Mouse (Mus musculus) heart, embryonic 14.5 days (tissue): ENCODE data around the gene Pakap. TPM values are rescaled to one million over a fixed set of nuclear protein-coding genes. Genes with fewer than 3 reads are reported as not detected.
A peak's percentile ranks its signal among the peaks of the same experiment; 100 is the strongest.

Experiments used
- ATAC-seq: fragments of 200-750 bp; cut with Nextera tagmentation; 2 replicates; pipeline ENCODE4 v1.8.0; 2017; ENCODE audit warnings: low read depth, moderate TSS enrichment; ENCODE audit not compliant: insufficient number of reproducible peaks, insufficient read depth, low FRiP score
- H3K27ac ChIP-seq, 2 experiments: fragments of 200-500 bp in 1 of 2; fragments of 300-500 bp in 1 of 2; sonication (generic) in 1 of 2; replicated peaks in 1 of 2; 2 replicates each; pipeline ENCODE4 v1.5.1; 2012 to 2014; ENCODE audit warnings: low read depth in 2 of 2, low read length in 2 of 2, control low read depth in 1 of 2, mild to moderate bottlenecking in 1 of 2, mixed read lengths in 1 of 2; ENCODE audit not compliant: control insufficient read depth in 1 of 2, insufficient read depth in 1 of 2
- H3K27me3 ChIP-seq: fragments of 300-500 bp; sonication (generic); 2 replicates; pipeline ENCODE4 v1.6.1; 2014; ENCODE audit warnings: mild to moderate bottlenecking, low read length, control low read depth; ENCODE audit not compliant: control insufficient read depth, insufficient read depth
- H3K36me3 ChIP-seq: fragments of 300-500 bp; sonication (generic); 2 replicates; pipeline ENCODE4 v1.6.1; 2014; ENCODE audit warnings: mild to moderate bottlenecking, control low read depth, low read length, mixed read lengths; ENCODE audit not compliant: control insufficient read depth, insufficient read depth
- H3K4me1 ChIP-seq, 2 experiments: fragments of 200-500 bp in 1 of 2; fragments of 300-500 bp in 1 of 2; sonication (generic) in 1 of 2; 2 replicates each; pipeline ENCODE4 v1.6.1; 2012 to 2014; ENCODE audit warnings: low read length in 2 of 2, control low read depth in 1 of 2, mixed read lengths in 1 of 2; ENCODE audit not compliant: control insufficient read depth in 2 of 2, insufficient read depth in 2 of 2
- H3K4me2 ChIP-seq: fragments of 300-500 bp; sonication (generic); 2 replicates; pipeline ENCODE4 v1.6.1; 2014; ENCODE audit warnings: mild to moderate bottlenecking, low read length
- H3K4me3 ChIP-seq, 2 experiments: fragments of 200-500 bp in 1 of 2; fragments of 300-500 bp in 1 of 2; sonication (generic) in 1 of 2; 2 replicates each; pipeline ENCODE4 v1.5.1; 2012 to 2014; ENCODE audit warnings: low read length in 2 of 2, mild to moderate bottlenecking in 2 of 2, control low read depth in 1 of 2, low read depth in 1 of 2, moderate library complexity in 1 of 2; ENCODE audit not compliant: control insufficient read depth in 1 of 2, insufficient read depth in 1 of 2
- H3K9ac ChIP-seq: fragments of 300-500 bp; sonication (generic); 2 replicates; pipeline ENCODE4 v1.6.1; 2014; ENCODE audit warnings: mild to moderate bottlenecking, low read length
- H3K9me3 ChIP-seq: fragments of 300-500 bp; sonication (generic); 2 replicates; pipeline ENCODE4 v1.6.1; 2016; ENCODE audit warnings: low read length, control low read depth; ENCODE audit not compliant: control insufficient read depth
- WGBS: fragments of 180-500 bp; shearing (Covaris S2); extraction: QIAGEN DNeasy Blood & Tissue Kit; methylation state at CpG from one replicate; pipeline ENCODE4 v1.1.7; 2014; 5-methylcytosine and 5-hydroxymethylcytosine counted together
- polyA plus RNA-seq: library from polyadenylated mRNA; unstranded; fragments of >200 nt; fragmentation: Nextera tagmentation; extraction: Ambion mirVana; gene quantifications from 2 replicates; pipeline ENCODE4 v1.2.1, GENCODE M21; 2014

The Pakap gene
- polyA plus RNA-seq, 1 experiment from 2014 or later, result 59.6 TPM

GRCm38 (mm10) chr4:57681511-57681910, 113.5 kb downstream of the Pakap start:
- peaks cover 28% of the 10 kb centered on the region for H3K36me3 ChIP-seq
- H3K9ac ChIP-seq, result no peak overlapping the region
- ATAC-seq, result no peak
- peaks cover 14 to 44% of the 10 kb centered on the region in 2 experiments for H3K4me1 ChIP-seq
- H3K4me3 ChIP-seq, result no peak overlapping the region
- no peaks in the 10 kb centered on the region for H3K27me3 ChIP-seq
- no peak overlapping the region for H3K4me2 ChIP-seq
- H3K27ac ChIP-seq, result 0 out of 4 replicates have a peak overlapping the region, but pooled peaks of 1 of the 2 experiments have one; percentile 4
- no peaks in the 10 kb centered on the region for H3K9me3 ChIP-seq
- WGBS, result 71% methylated on average over 12 of the region's 12 CpGs

- ATAC-seq, result no peak
- Histone ChIP-seq H3K36me3 (peaks cover 28% of the 10 kb centered on the region), H3K4me1 (peaks cover 14 to 44% of the 10 kb centered on the region in 2 experiments), H3K4me2 (no peak overlapping the region), H3K9ac (no peak overlapping the region), H3K4me3 (no peak overlapping the region), H3K27ac (peak overlapping the region in 1 of 2 experiments; percentile 35; a peak in 1 of 4 replicates), H3K27me3 (no peaks in the 10 kb centered on the region), H3K9me3 (no peaks in the 10 kb centered on the region)
- WGBS, result 91% methylated on average over 2 of the region's 2 CpGs
These were observed 114.4 kb downstream of the Pakap start for GRCm38 (mm10) chr4:57682341-57682740.

- 73% methylated on average over 11 of the region's 11 CpGs for WGBS
- H3K4me1 ChIP-seq, result peaks cover 14 to 44% of the 10 kb centered on the region in 2 experiments
These were observed 115.0 kb downstream of the Pakap start for GRCm38 (mm10) chr4:57682944-57683343.

GRCm38 (mm10) chr4:57684676-57685215, 116.8 kb downstream of the Pakap start:
- no peak overlapping the region; the same call in 1 of the 2 replicates for H3K9ac ChIP-seq
- ATAC-seq, result no peak
- no peaks in the 10 kb centered on the region for H3K9me3 ChIP-seq
- no peak overlapping the region for H3K4me3 ChIP-seq
- no peaks in the 10 kb centered on the region for H3K27me3 ChIP-seq
- peak overlapping the region in 1 of 2 experiments; percentile 12; a peak in 1 of 4 replicates for H3K27ac ChIP-seq
- WGBS, result 56% methylated on average over 12 of the region's 12 CpGs
- no peak overlapping the region for H3K4me2 ChIP-seq
- peaks cover 14 to 39% of the 10 kb centered on the region in 2 experiments for H3K4me1 ChIP-seq
- H3K36me3 ChIP-seq, result peaks cover 29% of the 10 kb centered on the region

More at GRCm38 (mm10) chr4:57682944-57683343, 115.0 kb downstream of the Pakap start:
- Histone ChIP-seq H3K9ac (no peak overlapping the region), H3K4me2 (no peak overlapping the region), H3K27me3 (no peaks in the 10 kb centered on the region), H3K27ac (peak overlapping the region in 1 of 2 experiments; percentile 35; a peak in 1 of 4 replicates), H3K36me3 (peaks cover 29% of the 10 kb centered on the region), H3K4me3 (no peak overlapping the region), H3K9me3 (no peaks in the 10 kb centered on the region)
- no peak for ATAC-seq

- ATAC-seq, result no peak
- whole genome bisulfite sequencing, result 74% methylated on average over 3 of the region's 3 CpGs
- H3K4me1 ChIP-seq, result peaks cover 14 to 34% of the 10 kb centered on the region in 2 experiments
- no peak overlapping the region for H3K9ac ChIP-seq
- H3K4me2 ChIP-seq, result no peak overlapping the region
- no peaks in the 10 kb centered on the region for H3K27me3 ChIP-seq
- H3K27ac ChIP-seq, result no peak overlapping the region
- H3K36me3 ChIP-seq, result peaks cover 43% of the 10 kb centered on the region
- H3K4me3 ChIP-seq, result no peak overlapping the region
- H3K9me3 ChIP-seq, result no peaks in the 10 kb centered on the region
These were observed 118.8 kb downstream of the Pakap start for GRCm38 (mm10) chr4:57686736-57687135.

- H3K27ac ChIP-seq, result no peak overlapping the region
- peaks cover 45% of the 10 kb centered on the region for H3K36me3 ChIP-seq
- no peak overlapping the region for H3K9ac ChIP-seq
- 75% methylated on average over 3 of the region's 3 CpGs for WGBS
- H3K4me3 ChIP-seq, result no peak overlapping the region
- no peak overlapping the region for H3K4me2 ChIP-seq
- ATAC-seq, result no peak
- H3K9me3 ChIP-seq, result no peaks in the 10 kb centered on the region
- peaks cover 11 to 26% of the 10 kb centered on the region in 2 experiments for H3K4me1 ChIP-seq
- no peaks in the 10 kb centered on the region for H3K27me3 ChIP-seq
These were observed 119.6 kb downstream of the Pakap start for GRCm38 (mm10) chr4:57687583-57687982.

GRCm38 (mm10) chr4:57688131-57688530, 120.2 kb downstream of the Pakap start:
- Histone ChIP-seq H3K9me3 (no peaks in the 10 kb centered on the region), H3K4me1 (peaks cover 6 to 20% of the 10 kb centered on the region in 2 experiments), H3K27me3 (no peaks in the 10 kb centered on the region), H3K9ac (no peak overlapping the region), H3K4me3 (no peak overlapping the region), H3K27ac (no peak overlapping the region), H3K4me2 (no peak overlapping the region), H3K36me3 (peaks cover 49% of the 10 kb centered on the region)
- 62% methylated on average over 9 of the region's 9 CpGs for WGBS
- ATAC-seq, result no peak

- peaks cover 64% of the 10 kb centered on the region for H3K36me3 ChIP-seq
- no peak overlapping the region for H3K4me2 ChIP-seq
- H3K4me3 ChIP-seq, result no peak overlapping the region
- H3K9ac ChIP-seq, result no peak overlapping the region
- no peaks in the 10 kb centered on the region for H3K9me3 ChIP-seq
- H3K4me1 ChIP-seq, result peaks cover 0 to 2% of the 10 kb centered on the region in 2 experiments; a peak in 2 of 4 replicates
- no peaks in the 10 kb centered on the region for H3K27me3 ChIP-seq
- WGBS, result 66% methylated on average over 6 of the region's 6 CpGs
- no peak overlapping the region for H3K27ac ChIP-seq
- no peak for ATAC-seq
These were observed 122.0 kb downstream of the Pakap start for GRCm38 (mm10) chr4:57690001-57690400.
